Mouse (Mus musculus): ENCODE measurements at regions not wholly inside any gene's neighbourhood (a gene's known extent, or its start where the extent isn't known, plus 50 kb on each side); places are given as distances from the start of the nearest gene placed in this dataset.
"Not testable (repeated sequence)": the region's sequence is repeated elsewhere in the genome, so short reads cannot be mapped to it uniquely, and the experiment has no call there.

- DNase-seq, result no peak
Measured at GRCm38 (mm10) chr8:126877039-126877365, 68.6 kb downstream of the Tomm20 start.

DNA sequence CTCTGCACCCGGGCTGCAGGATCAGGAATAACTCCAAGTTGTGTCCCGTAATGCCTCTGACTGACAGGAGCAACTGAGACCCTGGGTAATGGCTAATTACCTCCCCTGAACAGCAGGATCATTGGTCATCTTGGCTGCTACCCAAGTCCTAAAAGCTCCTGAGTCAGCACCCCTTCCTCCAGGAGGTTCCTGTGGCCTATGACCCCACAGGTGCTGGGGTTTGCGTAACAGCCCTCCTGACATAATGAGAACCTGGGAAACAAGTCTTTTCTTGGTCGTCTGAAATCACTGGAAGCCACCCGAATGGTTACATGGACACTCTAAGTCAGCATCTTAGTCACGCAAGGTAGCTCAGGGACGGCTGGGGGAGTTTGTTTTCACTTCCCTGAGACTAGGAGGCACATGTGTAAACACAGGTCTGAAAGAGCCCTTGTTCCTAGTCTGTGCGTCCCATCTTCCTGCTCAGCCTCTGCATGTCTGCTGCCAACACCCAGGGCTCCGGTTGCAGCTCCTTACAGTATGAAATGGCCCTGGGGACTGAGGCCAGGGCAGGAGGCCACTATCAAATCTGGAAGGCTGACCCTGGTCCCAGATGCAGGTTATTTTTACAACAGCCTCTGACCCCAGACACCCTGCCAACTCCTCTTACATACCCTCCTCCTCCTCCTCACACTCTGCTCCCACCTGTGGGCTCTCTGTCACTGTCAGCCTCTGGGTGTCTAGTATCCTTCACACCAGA lies 69.2 kb downstream of the Tomm20 start:
- DNase-seq, result no peak

GRCm38 (mm10) chr8:126875491-126876155 lies 70.0 kb downstream of the Tomm20 start:
- DNase-seq, result no peak

GRCm38 (mm10) chr8:126874846-126875245 lies 70.8 kb downstream of the Tomm20 start:
- no peak for DNase-seq

GRCm38 (mm10) chr8:126874126-126874730 lies 71.4 kb downstream of the Tomm20 start:
- no peak for DNase-seq

DNA sequence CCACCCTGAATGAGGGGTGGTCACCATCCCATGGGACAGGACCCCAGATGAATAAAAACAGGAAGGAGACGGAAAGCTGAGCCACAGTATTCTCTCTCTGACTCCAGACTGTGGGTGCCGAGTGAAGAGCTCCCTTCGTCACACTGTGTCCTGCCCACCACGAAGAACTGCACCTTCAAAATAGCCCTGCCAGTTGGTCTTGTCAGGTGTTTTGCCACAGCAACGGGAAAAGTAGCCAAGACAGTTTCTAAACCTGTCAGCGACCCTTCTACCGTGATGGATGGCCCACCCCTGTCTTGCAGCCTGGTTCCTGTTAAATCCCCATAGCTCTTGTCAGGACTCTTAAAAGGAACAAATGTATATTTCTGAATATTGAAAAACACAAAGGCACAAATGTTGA lies 72.3 kb downstream of the Tomm20 start:
- DNase-seq, result no peak

DNA sequence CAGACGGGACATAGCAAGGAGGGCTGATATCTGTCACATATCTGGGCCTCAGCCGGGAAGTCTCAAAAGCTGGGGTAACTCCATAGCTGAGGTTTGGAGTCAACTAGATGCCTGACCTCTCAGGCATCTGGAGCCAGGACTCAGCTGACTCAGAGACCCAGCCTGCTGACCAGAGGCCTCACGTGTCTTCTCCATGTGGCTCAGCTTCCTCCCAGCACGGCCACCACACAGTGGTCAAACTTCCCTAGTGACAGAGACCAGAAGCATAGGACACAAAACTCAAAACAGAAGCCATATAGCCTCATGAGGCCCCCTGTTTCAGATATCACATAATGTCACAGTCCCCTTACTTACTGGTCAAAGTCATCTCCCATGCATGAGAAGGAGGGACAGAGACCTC lies 73.1 kb downstream of the Tomm20 start:
- DNase-seq, result no peak

GRCm38 (mm10) chr8:126872133-126872532 lies 73.5 kb downstream of the Tomm20 start:
- no peak for DNase-seq

GRCm38 (mm10) chr8:126869464-126869850 lies 76.2 kb downstream of the Tomm20 start:
- DNase-seq, result no peak

GRCm38 (mm10) chr8:126868831-126869463 lies 76.7 kb downstream of the Tomm20 start:
- no peak for DNase-seq

GRCm38 (mm10) chr8:126867121-126867988 lies 78.3 kb downstream of the Tomm20 start:
- DNase-seq, result no peak

- DNase-seq, result no peak
Measured at GRCm38 (mm10) chr8:126864314-126864948, 81.2 kb downstream of the Tomm20 start.

GRCm38 (mm10) chr8:126863661-126864060 lies 82.0 kb downstream of the Tomm20 start:
- not testable (repeated sequence) for DNase-seq

- DNase-seq, result no peak
Measured at GRCm38 (mm10) chr8:126861754-126862153, 83.9 kb downstream of the Tomm20 start.

- DNase-seq, result no peak
Measured at GRCm38 (mm10) chr8:126860630-126861029, 85.0 kb downstream of the Tomm20 start.

DNA sequence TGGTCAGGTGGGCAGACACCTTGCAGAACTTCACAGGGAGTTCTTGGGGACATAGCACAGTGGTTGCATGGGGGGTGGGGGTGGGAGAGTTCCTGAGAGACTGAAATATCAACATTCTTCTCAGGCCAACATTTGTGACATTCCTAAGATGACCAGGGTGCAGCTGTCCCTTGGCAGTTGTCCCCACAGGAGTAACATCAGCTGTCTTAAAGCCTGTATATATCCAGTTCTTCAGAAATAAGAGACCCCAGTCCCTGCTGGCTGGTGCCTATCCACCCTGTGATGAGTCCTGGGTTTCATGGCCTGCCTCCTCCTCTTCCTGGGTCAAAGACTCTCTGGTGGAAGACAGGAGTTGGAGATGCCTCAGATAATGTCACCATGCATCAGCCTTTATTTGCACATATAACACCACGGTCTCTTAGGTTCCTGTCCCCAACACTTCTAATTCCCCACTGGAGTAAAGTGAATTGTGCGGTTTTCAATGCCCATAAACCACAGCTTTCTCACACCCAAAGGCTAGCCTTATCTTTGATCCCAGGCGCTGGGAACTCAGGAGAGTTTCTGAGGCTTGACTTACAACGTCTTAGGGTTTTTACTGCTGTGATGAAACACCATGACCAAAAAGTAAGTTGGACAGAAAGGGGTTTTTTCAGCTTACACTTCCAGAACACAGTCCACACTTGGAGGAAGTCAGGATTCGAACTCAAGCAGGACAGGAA lies 85.8 kb downstream of the Tomm20 start:
- no peak for DNase-seq

- DNase-seq, result no peak
Measured at GRCm38 (mm10) chr8:126857307-126858203, 88.1 kb downstream of the Tomm20 start.

DNA sequence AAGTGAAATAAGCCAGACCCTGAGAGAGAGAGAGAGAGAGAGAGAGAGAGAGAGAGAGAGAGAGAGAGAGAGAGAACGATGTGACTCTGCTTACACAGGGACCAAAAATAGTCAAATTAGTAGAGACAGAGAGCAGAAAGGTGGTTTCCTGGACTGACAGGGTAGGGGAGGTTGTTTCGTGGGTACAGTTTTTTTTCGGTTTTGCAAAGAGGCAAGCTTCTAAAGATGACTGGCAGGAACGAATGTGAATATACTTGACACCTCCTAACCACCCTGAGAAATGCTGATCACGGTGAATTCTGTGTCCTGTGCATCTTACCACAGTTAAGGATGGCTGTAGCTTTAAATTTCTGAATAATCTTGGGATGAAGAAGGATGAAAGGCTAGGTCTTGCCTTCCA lies 89.7 kb downstream of the Tomm20 start:
- no peak for DNase-seq

DNA sequence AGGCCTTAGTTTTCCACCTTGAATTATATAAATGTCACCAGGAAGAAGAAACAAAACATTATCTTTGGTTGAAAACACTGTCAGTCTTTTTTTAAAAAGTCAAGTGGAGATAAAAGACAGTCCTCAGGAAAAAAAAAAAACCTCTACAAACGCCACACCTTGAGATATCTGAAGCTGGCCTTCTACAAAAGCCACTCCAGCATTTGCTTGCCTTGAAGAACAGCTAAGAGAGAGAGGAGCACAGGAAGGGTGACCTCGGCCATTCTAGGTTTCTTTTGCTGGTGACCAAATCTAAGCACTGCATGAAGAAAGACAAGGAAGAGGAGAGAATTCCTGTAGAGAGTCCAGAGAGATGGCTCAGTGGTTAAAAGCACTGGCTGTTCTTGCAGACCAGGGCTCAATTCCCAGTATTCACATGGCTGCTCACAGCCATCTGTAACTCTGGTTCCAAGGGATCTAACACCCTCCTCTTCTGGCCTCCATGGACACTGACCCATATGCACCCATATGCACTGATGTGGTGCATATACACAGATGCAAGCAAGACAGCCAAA lies 90.5 kb downstream of the Tomm20 start:
- no peak for DNase-seq

Data from cerebellum, adult 8-10 months (tissue).